Mouse (Mus musculus) gastrocnemius, postnatal 4 days (tissue): Measurements from ENCODE around the gene Bcan. TPM values are rescaled to one million over a fixed set of nuclear protein-coding genes. Genes with fewer than 3 reads are reported as not detected.
A peak's percentile ranks its signal among the peaks of the same experiment; 100 is the strongest.

Experiments
- DNase-seq, 2 experiments: peaks; one replicate each; pipeline ENCODE4 v3.0.0; 2021 to 2022; ENCODE audit warnings: low spot score in 2 of 2, mixed read lengths in 2 of 2
- total RNA-seq, 2 experiments: library from RNA; stranded (reverse); gene quantifications; 2 replicates each; pipeline ENCODE4 v1.2.3; 2021

Bcan gene
- total RNA-seq, 2 experiments from 2014 or later, result 0.12 TPM; not detected in 1

DNA sequence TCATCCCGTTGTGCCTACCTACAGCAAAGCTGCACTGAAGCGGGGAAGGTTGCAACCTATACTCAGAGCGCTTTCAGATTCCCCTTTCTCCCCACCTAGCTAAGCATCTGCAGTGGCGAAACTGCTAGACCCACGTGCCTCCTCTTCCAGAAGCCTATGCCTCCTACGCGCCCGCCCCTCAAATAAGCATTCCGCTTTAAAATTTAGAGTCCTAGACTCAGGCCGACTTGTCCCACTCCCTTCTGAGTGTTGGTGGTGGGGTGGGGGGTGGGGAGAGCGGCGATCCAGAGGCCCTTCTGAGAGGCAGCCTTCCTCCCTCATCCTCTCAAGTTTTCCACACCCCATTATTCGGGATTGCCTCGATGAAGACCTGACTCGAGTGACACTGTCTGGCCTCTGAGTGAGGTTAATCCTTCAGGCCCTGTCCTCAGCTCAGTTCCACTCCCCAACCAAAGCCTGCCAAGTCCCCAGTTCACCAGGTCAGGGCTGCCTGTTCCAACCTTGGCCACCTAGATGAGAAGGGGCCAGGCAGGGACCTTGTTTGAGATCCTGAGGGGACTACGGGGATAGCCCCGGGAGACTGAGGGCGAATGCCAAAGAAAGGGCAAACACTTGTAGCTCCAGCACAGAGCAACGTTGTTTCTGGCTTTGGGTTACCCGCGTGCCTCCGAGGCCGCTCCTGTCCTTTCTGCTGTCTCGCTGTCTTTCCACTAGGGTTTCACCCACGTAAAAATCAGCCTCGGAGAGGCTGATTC lies 52.8 kb downstream of the Bcan start:
- no peak for DNase-seq

DNA sequence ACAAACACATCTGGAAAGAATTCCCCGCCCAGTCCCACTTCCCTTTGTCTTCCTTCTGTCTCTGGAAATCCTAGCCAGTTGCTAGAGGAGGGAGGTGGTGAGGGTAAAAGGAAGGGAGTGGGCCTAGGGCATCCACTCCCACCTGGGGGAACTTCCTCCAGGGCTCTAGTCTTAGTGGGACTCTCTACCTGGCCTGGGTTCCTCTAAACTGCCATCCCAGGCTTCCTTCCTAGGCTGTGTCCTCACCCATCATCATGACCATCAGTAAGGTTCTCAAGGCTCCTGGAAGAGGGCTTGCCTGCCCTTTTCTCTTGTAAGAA lies 53.5 kb downstream of the Bcan start:
- DNase-seq, result no peak

DNA sequence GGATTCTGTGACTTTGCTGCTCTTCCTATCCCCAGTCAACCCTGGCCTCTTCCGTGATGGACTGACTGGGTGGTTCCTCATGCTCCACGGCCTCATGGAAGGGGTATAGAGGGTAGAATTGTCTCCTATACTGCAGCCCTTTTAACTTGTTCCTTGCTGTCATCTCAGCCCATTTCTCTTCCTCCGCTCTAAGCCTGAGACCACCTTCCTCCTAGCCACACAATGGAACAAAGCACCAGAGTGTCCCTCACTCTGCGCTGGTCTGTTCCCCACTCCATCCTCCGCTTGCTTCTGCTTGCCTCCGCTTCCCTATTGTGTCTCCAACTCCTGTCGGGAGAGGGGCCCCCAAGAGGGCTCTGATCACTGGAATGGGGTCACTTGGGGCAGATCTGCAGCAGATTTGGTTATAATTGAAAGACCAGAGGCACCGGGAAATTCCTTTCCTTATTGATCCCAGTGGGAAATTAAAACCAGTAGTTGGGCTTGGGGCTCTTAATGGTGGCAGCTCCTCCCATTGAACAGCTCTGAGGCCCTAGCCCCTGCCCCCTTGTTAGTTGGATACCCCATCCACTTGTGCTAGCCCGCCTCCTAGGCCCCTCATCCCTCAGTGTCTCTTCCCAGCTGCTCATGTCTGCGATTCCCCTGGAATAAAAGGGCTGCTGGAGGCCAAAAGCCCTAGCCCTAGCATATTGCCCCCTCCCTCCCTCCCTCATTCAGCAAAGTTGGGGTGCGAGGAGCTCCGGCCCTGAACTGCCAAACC lies 54.1 kb downstream of the Bcan start:
- DNase-seq, result no peak

DNA sequence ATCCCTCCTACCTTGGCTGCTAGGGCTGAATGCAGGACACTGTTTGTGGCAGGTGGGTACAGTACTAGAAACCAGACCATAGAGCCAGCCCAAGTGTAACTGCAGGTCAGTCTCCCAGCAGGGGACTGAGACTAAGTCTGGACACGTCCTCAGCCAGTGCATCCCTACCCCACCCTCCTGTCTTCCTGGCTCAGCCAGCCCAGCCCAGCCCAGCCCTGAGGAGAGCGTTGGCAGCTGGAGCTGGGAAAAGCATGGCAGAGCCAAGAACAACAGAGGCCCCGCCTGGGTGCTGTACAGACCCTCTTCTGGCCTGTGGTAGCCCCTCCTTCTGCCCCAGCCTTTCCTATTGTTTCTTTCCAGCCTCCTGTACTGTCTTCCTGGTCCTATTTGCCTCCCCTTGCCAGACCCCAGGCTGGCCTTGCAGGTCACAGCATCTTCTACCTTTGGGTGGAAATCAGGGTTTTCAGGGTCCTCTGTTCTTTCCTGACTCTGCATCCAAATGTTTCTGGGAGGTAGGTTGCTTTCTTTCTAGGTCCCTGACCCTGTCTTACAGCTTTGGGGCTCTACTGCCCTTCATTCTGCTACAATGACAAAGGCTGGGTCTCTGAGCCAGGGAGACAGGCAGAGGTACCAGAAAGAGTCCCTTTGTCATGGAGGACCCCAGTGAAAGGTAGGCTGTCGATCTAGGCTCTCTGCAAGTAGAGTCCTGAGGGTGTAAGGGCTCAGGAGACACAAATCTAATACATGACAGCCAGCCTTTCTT lies 55.0 kb downstream of the Bcan start:
- DNase-seq, result peak in 1 of 2 experiments; percentile 43

DNA sequence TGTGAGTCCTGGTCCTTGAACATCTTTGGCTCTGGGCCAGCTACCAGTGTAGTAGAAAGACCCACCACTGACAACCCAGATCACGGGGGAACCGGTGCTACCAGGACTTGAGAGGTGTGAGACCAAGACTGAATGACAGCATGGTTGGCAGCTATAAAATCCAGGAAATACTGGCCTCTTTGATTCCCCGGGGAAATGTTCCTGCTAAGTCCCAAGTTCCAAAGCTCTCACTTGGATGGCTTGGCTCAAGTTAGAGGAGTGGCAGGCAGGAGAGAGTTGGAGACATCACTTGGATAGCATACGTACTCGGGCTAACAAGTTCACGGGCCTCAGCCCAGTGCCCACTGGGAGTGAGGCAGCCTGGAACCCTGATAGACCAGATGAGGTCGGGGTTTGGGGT lies 56.4 kb downstream of the Bcan start:
- DNase-seq, result no peak

DNA sequence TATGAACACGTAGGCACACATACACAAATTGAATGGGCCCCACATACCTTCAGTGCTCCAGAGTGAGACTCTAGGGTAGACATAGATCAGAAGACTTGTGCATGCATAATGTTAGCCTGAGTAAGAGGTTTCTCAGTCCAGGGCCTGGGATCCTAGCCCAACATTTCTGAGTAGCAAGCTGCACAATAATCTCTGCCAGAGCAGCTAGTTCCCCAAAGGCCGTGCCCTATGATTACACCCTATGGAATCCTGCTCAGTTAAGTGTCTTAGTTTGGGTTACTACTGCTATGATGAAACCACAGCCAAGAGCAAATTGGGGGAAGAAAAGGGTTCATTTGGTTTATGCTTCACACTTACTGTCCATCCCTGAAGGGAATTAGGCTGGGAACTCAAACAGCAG lies 57.6 kb downstream of the Bcan start:
- DNase-seq, result no peak

DNA sequence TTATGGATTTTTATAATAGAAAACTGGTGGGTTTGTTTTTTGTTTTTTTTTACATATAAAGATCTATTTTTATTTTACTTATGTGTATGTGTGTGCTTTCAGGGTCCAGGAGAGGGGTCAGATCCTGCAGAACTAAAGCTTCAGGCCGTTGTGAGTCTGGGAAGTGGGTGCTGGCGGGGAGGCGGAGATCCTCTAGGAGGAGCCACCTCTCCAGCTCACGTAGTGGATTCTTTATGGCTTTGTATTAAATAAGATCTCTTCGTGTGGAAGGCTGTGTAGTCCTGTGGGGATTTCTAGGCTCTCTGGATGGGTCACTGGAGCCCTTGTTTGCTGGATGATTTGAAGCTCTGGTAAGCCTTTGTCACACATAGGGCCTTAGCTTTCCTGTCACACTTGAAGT lies 59.4 kb downstream of the Bcan start:
- DNase-seq, result no peak

Other genes starting within 250 kb of the Bcan start
- under 1 TPM; 0.10 to 0.13 TPM for gene Ntrk1, start 205.1 kb downstream of the Bcan start, total RNA-seq
- gene Insrr, start 203.3 kb downstream of the Bcan start, total RNA-seq, result under 1 TPM; 0.15 to 0.18 TPM
- 10 to 100 TPM; 20.8 to 26.2 TPM for gene Pear1, start 175.9 kb downstream of the Bcan start, total RNA-seq
- under 1 TPM in 1 of 2 experiments, not detected in 1; 0.16 TPM for gene Sh2d2a, start 153.5 kb downstream of the Bcan start, total RNA-seq
- gene Prcc, start 114.6 kb downstream of the Bcan start, total RNA-seq, result 10 to 100 TPM; 56.7 to 58.3 TPM
- 100 to 1,000 TPM; 179 to 182 TPM for gene Hdgf, start 93.9 kb downstream of the Bcan start, total RNA-seq
- 10 to 100 TPM; 55.0 to 57.0 TPM for gene Mrpl24, start 80.7 kb downstream of the Bcan start, total RNA-seq
- gene Isg20l2, start 69.9 kb downstream of the Bcan start, total RNA-seq, result 10 to 100 TPM; 20.2 to 20.6 TPM
- gene Rrnad1, start 69.5 kb downstream of the Bcan start, total RNA-seq, result 1 to 10 TPM; 7.4 to 8.7 TPM
- 1 to 10 TPM; 1.3 to 2.2 TPM for gene Crabp2, start 51.6 kb downstream of the Bcan start, total RNA-seq
- gene Nes, start 29.2 kb downstream of the Bcan start, total RNA-seq, result 100 to 1,000 TPM; 169 to 207 TPM
- gene Hapln2, start 27.4 kb upstream of the Bcan start, total RNA-seq, result under 1 TPM in 1 of 2 experiments, not detected in 1; 0.21 TPM
- 10 to 100 TPM; 11.4 to 11.8 TPM for gene Gpatch4, start 42.9 kb upstream of the Bcan start, total RNA-seq
- 10 to 100 TPM; 64.9 to 73.1 TPM for gene Naxe, start 58.3 kb upstream of the Bcan start, total RNA-seq
- gene Ttc24, start 78.1 kb upstream of the Bcan start, total RNA-seq, result not detected
- 10 to 100 TPM; 14.8 to 16.8 TPM for gene Iqgap3, start 81.7 kb upstream of the Bcan start, total RNA-seq
- 100 to 1,000 TPM; 160 to 174 TPM for gene Mef2d, start 142.1 kb upstream of the Bcan start, total RNA-seq